Comparison of ENCODE assay signal across 8 mouse cellular contexts in the genomic region with DNA sequence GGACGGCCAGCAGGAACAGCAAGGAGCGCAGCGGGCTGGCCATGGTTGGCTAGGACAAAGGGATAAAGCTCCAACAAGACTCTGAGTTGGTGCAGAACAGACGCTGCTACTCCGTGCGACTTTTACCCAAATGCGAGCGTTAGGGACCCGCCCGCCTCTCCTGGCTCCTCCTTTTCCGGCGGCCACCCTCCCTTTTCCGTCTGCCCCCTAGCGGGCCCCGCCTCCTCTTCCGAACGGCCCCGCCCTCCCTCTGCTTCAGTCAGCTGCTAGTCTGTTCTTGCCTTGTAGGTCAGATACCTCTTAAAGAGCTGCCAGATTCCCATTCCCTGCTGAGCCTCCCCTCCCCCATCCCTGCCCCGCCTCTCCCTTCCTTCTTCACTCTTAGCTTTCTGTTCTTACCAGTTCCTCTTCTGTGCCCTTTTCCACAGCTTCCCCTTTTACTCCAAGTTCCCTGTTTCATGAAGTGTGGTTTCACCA. TPM values are rescaled to one million over a fixed set of nuclear protein-coding genes. Genes with fewer than 3 reads are reported as not detected.
DNase-seq lines count a peak whose midpoint lies in the region; ATAC-seq and TF ChIP-seq lines count a peak whose summit lies in the region.

A gene (minus strand): TSS at position 358 of the 477 bp plus-strand sequence.

- DNase-seq in forebrain, embryonic 14.5 days (ENCODE audit: low spot score) = peak; percentile 91
- DNase-seq in heart, postnatal 14 days = peak; percentile 96
- DNase-seq in layer of hippocampus, adult 11-12 months (ENCODE audit: low spot score) = peak; percentile 92
- DNase-seq in lung, adult 18-20 months = peak; percentile 96 to 97
- peak; percentile 89 for DNase-seq in testis, postnatal 14 days (ENCODE audit: low spot score)

- 0% methylated on average over 19 of the region's 19 CpGs for WGBS in forebrain, embryonic 14.5 days
- WGBS in neural tube, embryonic 15.5 days = under 1% methylated on average over 18 of the region's 19 CpGs

- no peaks in the 10 kb centered on the region for H3K27me3 ChIP-seq in E14TG2a.4 (ENCODE audit: insufficient read depth, low read length)
- H3K27me3 ChIP-seq in forebrain, embryonic 14.5 days (replicated peaks; ENCODE audit: control insufficient read depth, insufficient read depth, low read length) = no peaks in the 10 kb centered on the region
- no peaks in the 10 kb centered on the region for H3K27me3 ChIP-seq in neural tube, embryonic 15.5 days (replicated peaks)

- TF ChIP-seq CTCF in E14TG2a.4 (conservative IDR thresholded peaks at IDR 0.05; ENCODE audit: low read length) = no peak

- H3K4me3 ChIP-seq in E14TG2a.4 (replicated peaks; ENCODE audit: low read length) = peak within 1 kb of the TSS; percentile 96
- peak within 1 kb of the TSS; percentile 90 for H3K4me3 ChIP-seq in forebrain, embryonic 14.5 days (ENCODE audit: low read depth, low read length)
- peak within 1 kb of the TSS; percentile 96 for H3K4me3 ChIP-seq in neural tube, embryonic 15.5 days (replicated peaks)

- H3K9me3 ChIP-seq in E14TG2a.4 (ENCODE audit: low read length) = no peaks in the 10 kb centered on the region
- H3K9me3 ChIP-seq in forebrain, embryonic 14.5 days (replicated peaks; ENCODE audit: control insufficient read depth, low read length) = no peaks in the 10 kb centered on the region
- no peaks in the 10 kb centered on the region for H3K9me3 ChIP-seq in neural tube, embryonic 15.5 days (replicated peaks)

- peaks cover 71% of the 10 kb centered on the region for H3K4me1 ChIP-seq in E14TG2a.4 (replicated peaks; ENCODE audit: low read depth, low read length)
- peaks cover 20% of the 10 kb centered on the region for H3K4me1 ChIP-seq in forebrain, embryonic 14.5 days (ENCODE audit: control insufficient read depth, insufficient read depth, low read length)
- H3K4me1 ChIP-seq in neural tube, embryonic 15.5 days = peaks cover 33% of the 10 kb centered on the region

- intact Hi-C loops in heart, postnatal 14 days (cut with DNase I) = no loop called here

- peak within 1 kb of the TSS; percentile 92 for H3K9ac ChIP-seq in forebrain, embryonic 14.5 days (ENCODE audit: low read length)
- peak within 1 kb of the TSS; percentile 88 for H3K9ac ChIP-seq in neural tube, embryonic 15.5 days (replicated peaks)

- H3K4me2 ChIP-seq in forebrain, embryonic 14.5 days (ENCODE audit: low read length) = peak within 1 kb of the TSS; percentile 83
- H3K4me2 ChIP-seq in neural tube, embryonic 15.5 days = peak within 1 kb of the TSS; percentile 63

- H3K27ac ChIP-seq in forebrain, embryonic 14.5 days (ENCODE audit: low read depth, low read length) = peak within 1 kb of the TSS; percentile 80
- peak within 1 kb of the TSS; percentile 90 for H3K27ac ChIP-seq in neural tube, embryonic 15.5 days (replicated peaks)

- H3K36me3 ChIP-seq in E14TG2a.4 (ENCODE audit: insufficient read depth, low read length) = peaks cover 41% of the 10 kb centered on the region
- peaks cover 22% of the 10 kb centered on the region for H3K36me3 ChIP-seq in forebrain, embryonic 14.5 days (ENCODE audit: control insufficient read depth, insufficient read depth, low read length)
- peaks cover 17% of the 10 kb centered on the region for H3K36me3 ChIP-seq in neural tube, embryonic 15.5 days

- peak; percentile 84 for ATAC-seq in cerebellum, adult (ENCODE audit: insufficient number of reproducible peaks, low FRiP score, low TSS enrichment)
- peak; percentile 93 for ATAC-seq in forebrain, embryonic 14.5 days
- peak; percentile 96 for ATAC-seq in neural tube, embryonic 15.5 days (ENCODE audit: low FRiP score)

RNA-seq across cellular contexts. Expression of the gene that starts here (rescaled TPM):
- 547 and 623 TPM in 2 replicates for polyA plus RNA-seq in forebrain, embryonic 14.5 days (2014; fragmentation: Nextera tagmentation; extraction: Ambion mirVana)
- 100 to 1,000 TPM; 853 to 872 TPM for total RNA-seq in heart, postnatal 14 days (2021)
- 582 and 653 TPM in 2 replicates for polyA plus RNA-seq in neural tube, embryonic 15.5 days (2015; fragmentation: Nextera tagmentation; extraction: Ambion mirVana)

Comparison
In these comparisons a context has a peak if more than half of its experiments do, and no peak if none do; other contexts are left out.
1. Peak in every context shown above with its lines: DNase-seq, ATAC-seq, H3K4me3 ChIP-seq and H3K27ac ChIP-seq.